Mouse (Mus musculus) C2C12 (cell line): ENCODE measurements around the gene Adgrg1.
A peak's percentile ranks its signal among the peaks of the same experiment; 100 is the strongest.

Source experiments
- CTCF ChIP-seq: IDR thresholded peaks from one replicate; pipeline ENCODE4 v1.5.1; 2011; ENCODE audit not compliant: control insufficient read depth, insufficient read depth, insufficient read length
- MYOD1 ChIP-seq: IDR thresholded peaks from one replicate; pipeline ENCODE4 v1.6.1; 2011; ENCODE audit warnings: low read depth; ENCODE audit not compliant: control insufficient read depth, insufficient read length
- MYOG ChIP-seq: IDR thresholded peaks from one replicate; pipeline ENCODE4 v1.6.1; 2011; ENCODE audit not compliant: control insufficient read depth, insufficient read length; ENCODE audit errors: extremely low read depth

DNA sequence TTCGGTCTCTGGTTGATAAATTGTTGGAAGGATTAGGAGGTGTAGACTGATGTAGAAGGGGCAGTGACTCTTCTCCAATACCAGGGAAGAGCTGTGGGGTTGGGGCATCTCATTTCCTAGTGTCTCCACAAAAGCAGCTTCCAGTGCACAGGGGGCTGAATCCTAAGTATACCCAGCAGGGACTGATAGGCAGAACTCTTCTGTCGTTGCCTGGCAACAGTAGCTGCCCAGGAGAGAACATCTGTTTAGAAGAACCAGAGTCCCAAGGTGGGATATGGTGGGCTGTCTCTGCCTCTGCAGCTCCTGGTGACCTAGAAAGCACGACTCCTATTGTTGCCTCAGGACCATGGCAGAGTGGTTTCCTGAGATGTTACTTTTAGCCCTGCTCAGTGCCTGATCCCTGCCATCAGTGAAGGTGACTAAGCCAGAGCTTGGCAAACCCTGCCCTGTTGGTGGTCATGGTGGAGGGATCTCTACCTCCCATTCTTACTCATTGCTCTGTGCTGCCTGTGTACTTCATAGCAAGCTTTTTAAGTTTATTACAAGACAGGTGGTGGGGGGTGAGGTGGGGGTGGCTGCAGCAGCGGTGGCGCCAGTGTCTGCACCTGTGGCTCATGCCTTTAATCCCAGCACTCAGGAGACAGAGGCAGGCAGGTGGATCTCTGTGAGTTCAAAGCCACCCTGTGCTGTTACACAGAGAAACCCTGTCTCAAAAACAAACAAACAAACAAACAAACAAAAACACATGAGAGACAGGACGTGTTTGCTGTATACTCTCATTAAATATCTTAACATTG is 73.5 kb downstream of the Adgrg1 start:
- TF ChIP-seq CTCF (no peak), MYOG (no peak), MYOD1 (peak; percentile 63)
